Mouse (Mus musculus) olfactory bulb, adult 2 months (tissue): ENCODE data around the gene Camsap1.

Experiments
- CTCF ChIP-seq: fragments of 200-500 bp; IDR thresholded peaks from 2 replicates; pipeline ENCODE4 v1.5.1; 2012; ENCODE audit warnings: low read depth, mild to moderate bottlenecking, low read length, moderate library complexity; ENCODE audit not compliant: insufficient read depth
- POLR2A ChIP-seq: fragments of 200-500 bp; IDR thresholded peaks from 2 replicates; pipeline ENCODE4 v1.6.1; 2012; ENCODE audit warnings: mild to moderate bottlenecking, low read depth, low read length, moderate library complexity; ENCODE audit not compliant: insufficient read depth

DNA sequence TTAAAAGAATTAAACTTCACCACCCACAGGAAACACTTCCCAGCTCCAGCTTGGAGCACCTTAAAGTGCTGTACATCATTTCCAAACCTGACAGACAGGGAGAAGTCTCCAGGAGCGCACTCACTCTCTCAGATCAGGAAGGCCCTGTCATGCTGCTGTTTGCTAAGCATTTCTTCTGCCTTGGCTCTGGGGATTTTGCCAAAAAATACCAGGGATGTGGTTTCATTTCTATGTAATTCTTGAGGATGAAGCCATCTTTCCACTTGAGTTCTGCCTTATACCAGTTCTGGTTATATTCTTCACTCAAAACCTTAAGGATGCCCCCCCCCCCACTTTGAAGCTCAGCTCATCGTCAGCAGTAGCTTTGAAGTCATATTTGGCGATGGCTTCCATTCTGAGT lies 11.7 kb upstream of the Camsap1 start:
- TF ChIP-seq CTCF (no peak), POLR2A (no peak)
